Mouse (Mus musculus): ENCODE measurements at regions not wholly inside any gene's neighbourhood (a gene's known extent, or its start where the extent isn't known, plus 50 kb on each side); places are given as distances from the start of the nearest gene placed in this dataset.

DNA sequence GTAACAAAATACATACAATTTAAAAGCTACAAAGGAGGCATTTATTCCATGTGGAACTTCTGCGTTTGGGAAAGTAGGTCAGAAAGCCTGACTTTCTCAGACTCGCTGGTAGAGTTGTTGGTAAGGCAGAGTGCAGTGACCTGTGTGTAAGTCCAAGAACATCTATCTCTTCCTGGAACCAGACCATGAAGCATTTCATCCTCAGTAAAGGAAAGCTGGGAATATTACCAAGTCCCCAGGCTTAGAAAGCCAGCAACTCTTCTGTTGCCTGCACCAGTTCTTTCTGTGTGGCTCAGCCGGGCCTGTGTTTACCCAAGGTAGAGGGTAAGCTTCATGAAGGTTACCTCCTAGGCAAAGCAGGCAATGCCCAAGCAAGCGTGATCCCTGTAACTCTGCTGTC lies 207.0 kb upstream of the Mctp2 start:
- no peak for DNase-seq
- no peaks in the 10 kb centered on the region for H3K27me3 ChIP-seq (ENCODE audit: insufficient read depth, low read length)
- H3K36me3 ChIP-seq (ENCODE audit: insufficient read depth) = no peaks in the 10 kb centered on the region
- H3K4me3 ChIP-seq (ENCODE audit: low read depth, low read length) = no peak overlapping the region
- H3K9ac ChIP-seq = no peak overlapping the region
- no peak for ATAC-seq (ENCODE audit: insufficient read depth)
- no peak overlapping the region for H3K4me2 ChIP-seq
- no peak for TF ChIP-seq CTCF (IDR thresholded peaks at IDR 0.05; ENCODE audit: low read depth)
- no peaks in the 10 kb centered on the region for H3K9me3 ChIP-seq (ENCODE audit: low read depth, low read length)
- H3K4me1 ChIP-seq (ENCODE audit: insufficient read depth) = no peaks in the 10 kb centered on the region
- H3K27ac ChIP-seq (ENCODE audit: low read depth) = no peak overlapping the region
- 78% methylated on average over 4 of the region's 4 CpGs for WGBS

- H3K4me2 ChIP-seq = no peak overlapping the region
- ATAC-seq (ENCODE audit: insufficient read depth) (no peak), DNase-seq (no peak)
- H3K27me3 ChIP-seq (ENCODE audit: insufficient read depth, low read length) = no peaks in the 10 kb centered on the region
- 0 out of 2 replicates have a peak, but pooled peaks cover 8% of the 10 kb centered on the region for H3K4me1 ChIP-seq (ENCODE audit: insufficient read depth)
- no peaks in the 10 kb centered on the region for H3K9me3 ChIP-seq (ENCODE audit: low read depth, low read length)
- H3K9ac ChIP-seq = no peak overlapping the region
- H3K36me3 ChIP-seq (ENCODE audit: insufficient read depth) = no peaks in the 10 kb centered on the region
- TF ChIP-seq CTCF (IDR thresholded peaks at IDR 0.05; ENCODE audit: low read depth) = no peak
- no peak overlapping the region for H3K27ac ChIP-seq (ENCODE audit: low read depth)
- no peak overlapping the region for H3K4me3 ChIP-seq (ENCODE audit: low read depth, low read length)
- WGBS = 72% methylated on average over 2 of the region's 2 CpGs
Observed at GRCm38 (mm10) chr7:72514851-72515250, 208.4 kb upstream of the Mctp2 start.

- Histone ChIP-seq H3K4me1 (ENCODE audit: insufficient read depth) (0 out of 2 replicates have a peak, but pooled peaks cover 8% of the 10 kb centered on the region), H3K4me2 (no peak overlapping the region), H3K27ac (ENCODE audit: low read depth) (peak overlapping the region; percentile 75), H3K36me3 (ENCODE audit: insufficient read depth) (no peaks in the 10 kb centered on the region), H3K9ac (no peak overlapping the region), H3K27me3 (ENCODE audit: insufficient read depth, low read length) (no peaks in the 10 kb centered on the region), H3K9me3 (ENCODE audit: low read depth, low read length) (no peaks in the 10 kb centered on the region), H3K4me3 (ENCODE audit: low read depth, low read length) (no peak overlapping the region)
- no peak for TF ChIP-seq CTCF (IDR thresholded peaks at IDR 0.05; ENCODE audit: low read depth)
- WGBS = 44% methylated on average over 5 of the region's 5 CpGs
- ATAC-seq (ENCODE audit: insufficient read depth) = peak; percentile 82
- peak; percentile 25 for DNase-seq
Observed at GRCm38 (mm10) chr7:72518421-72518972, 212.1 kb upstream of the Mctp2 start.

DNA sequence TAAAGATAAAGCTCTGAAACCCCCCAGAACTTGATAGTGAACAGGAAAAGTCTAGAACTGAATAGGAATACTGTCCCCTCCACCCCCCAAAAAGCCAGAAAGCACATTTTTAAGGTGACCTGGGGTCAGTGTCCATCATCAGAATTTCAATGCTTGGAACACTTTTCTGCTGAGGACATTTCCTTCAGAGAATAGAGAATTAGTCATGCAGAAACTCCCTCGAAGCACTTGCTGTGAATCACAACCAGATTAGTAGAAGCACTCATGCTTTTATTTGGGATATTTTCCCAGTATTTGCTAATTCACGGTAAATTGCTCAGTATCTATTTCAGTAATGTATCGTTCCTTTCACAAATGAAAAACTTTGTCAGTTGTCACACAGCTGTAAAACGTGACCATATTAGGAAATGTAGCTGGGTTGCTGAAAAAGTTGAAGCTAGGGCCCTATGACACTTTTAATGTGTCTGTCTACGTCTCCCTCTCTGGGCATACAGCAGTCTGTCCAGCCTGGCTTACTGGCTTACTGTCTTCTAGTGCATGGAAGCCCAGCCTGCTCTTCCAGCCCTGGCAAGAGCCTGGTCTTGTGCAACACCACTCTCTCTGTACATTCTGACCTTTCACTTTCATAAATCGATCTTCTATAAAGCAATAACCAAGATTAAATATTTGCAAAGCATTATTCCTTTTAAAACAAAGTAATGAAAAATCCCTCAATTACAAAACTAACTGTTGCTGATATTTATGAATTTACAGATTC lies 213.1 kb upstream of the Mctp2 start:
- peak; percentile 19 for DNase-seq
- no peak overlapping the region for H3K9ac ChIP-seq
- ATAC-seq (ENCODE audit: insufficient read depth) = no peak
- peak overlapping the region; percentile 75 for H3K27ac ChIP-seq (ENCODE audit: low read depth)
- no peaks in the 10 kb centered on the region for H3K36me3 ChIP-seq (ENCODE audit: insufficient read depth)
- no peaks in the 10 kb centered on the region for H3K27me3 ChIP-seq (ENCODE audit: insufficient read depth, low read length)
- H3K4me2 ChIP-seq = no peak overlapping the region
- H3K4me1 ChIP-seq (ENCODE audit: insufficient read depth) = 0 out of 2 replicates have a peak, but pooled peaks cover 8% of the 10 kb centered on the region
- WGBS = 38% methylated on average over 6 of the region's 6 CpGs
- H3K9me3 ChIP-seq (ENCODE audit: low read depth, low read length) = no peaks in the 10 kb centered on the region
- no peak for TF ChIP-seq CTCF (IDR thresholded peaks at IDR 0.05; ENCODE audit: low read depth)
- H3K4me3 ChIP-seq (ENCODE audit: low read depth, low read length) = no peak overlapping the region

GRCm38 (mm10) chr7:72528873-72529272 lies 222.5 kb upstream of the Mctp2 start:
- ATAC-seq (ENCODE audit: insufficient read depth) (no peak), DNase-seq (peak; percentile 50)
- H3K36me3 ChIP-seq (ENCODE audit: insufficient read depth) = no peaks in the 10 kb centered on the region
- 74% methylated on average over 3 of the region's 3 CpGs for whole genome bisulfite sequencing
- no peaks in the 10 kb centered on the region for H3K4me1 ChIP-seq (ENCODE audit: insufficient read depth)
- H3K27ac ChIP-seq (ENCODE audit: low read depth) = no peak overlapping the region
- TF ChIP-seq CTCF (IDR thresholded peaks at IDR 0.05; ENCODE audit: low read depth) = peak; percentile 62
- no peaks in the 10 kb centered on the region for H3K9me3 ChIP-seq (ENCODE audit: low read depth, low read length)
- no peaks in the 10 kb centered on the region for H3K27me3 ChIP-seq (ENCODE audit: insufficient read depth, low read length)
- no peak overlapping the region for H3K9ac ChIP-seq
- no peak overlapping the region for H3K4me3 ChIP-seq (ENCODE audit: low read depth, low read length)
- H3K4me2 ChIP-seq = no peak overlapping the region

DNA sequence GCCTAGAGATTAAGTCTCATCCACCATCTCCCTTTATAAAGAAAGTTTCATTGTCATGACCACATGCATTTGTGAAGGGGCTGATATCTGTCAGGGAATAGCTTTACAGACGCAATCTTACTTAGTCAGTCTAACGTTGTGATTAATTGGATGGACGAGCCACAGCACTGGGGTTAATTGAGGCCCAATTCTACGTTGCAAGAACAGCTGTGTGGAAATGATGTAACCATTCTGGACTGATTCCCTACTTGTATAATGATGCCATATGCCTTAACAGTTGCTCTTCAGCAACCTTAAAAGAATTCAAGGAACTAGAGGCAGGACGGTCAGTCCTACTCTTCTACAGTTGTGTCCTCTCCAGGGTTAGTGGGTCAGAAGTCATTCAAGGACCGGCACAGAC lies 231.9 kb upstream of the Mctp2 start:
- no peaks in the 10 kb centered on the region for H3K27me3 ChIP-seq (ENCODE audit: insufficient read depth, low read length)
- H3K27ac ChIP-seq (ENCODE audit: low read depth) = no peak overlapping the region
- no peak overlapping the region for H3K4me3 ChIP-seq (ENCODE audit: low read depth, low read length)
- 55% methylated on average over 6 of the region's 6 CpGs for WGBS
- H3K9me3 ChIP-seq (ENCODE audit: low read depth, low read length) = no peaks in the 10 kb centered on the region
- H3K9ac ChIP-seq = no peak overlapping the region
- H3K4me2 ChIP-seq = no peak overlapping the region
- H3K4me1 ChIP-seq (ENCODE audit: insufficient read depth) = peaks cover 7% of the 10 kb centered on the region; the same call in 1 of the 2 replicates
- no peak for TF ChIP-seq CTCF (IDR thresholded peaks at IDR 0.05; ENCODE audit: low read depth)
- DNase-seq = no peak
- ATAC-seq (ENCODE audit: insufficient read depth) = no peak
- H3K36me3 ChIP-seq (ENCODE audit: insufficient read depth) = no peaks in the 10 kb centered on the region

DNA sequence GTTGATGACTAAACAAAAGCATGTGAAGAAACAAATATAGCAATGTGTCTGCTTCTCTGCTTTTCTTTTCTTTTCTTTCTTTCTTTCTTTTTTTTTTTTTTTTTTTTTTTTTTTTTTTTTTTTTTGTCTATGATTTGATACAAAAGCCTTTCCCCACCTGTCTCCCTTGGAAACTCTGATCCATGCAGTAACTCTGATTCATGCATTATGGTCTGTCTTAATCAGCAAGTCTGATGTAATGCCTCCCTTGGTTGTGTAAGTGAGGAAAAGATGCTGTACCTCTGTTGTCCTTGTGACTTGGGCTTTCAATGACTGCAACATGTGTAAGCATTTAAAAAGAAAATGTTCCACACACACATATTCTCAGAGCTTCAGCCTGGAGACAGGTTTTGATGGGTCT lies 233.5 kb upstream of the Mctp2 start:
- Histone ChIP-seq H3K4me1 (ENCODE audit: insufficient read depth) (peaks cover 15% of the 10 kb centered on the region), H3K36me3 (ENCODE audit: insufficient read depth) (no peaks in the 10 kb centered on the region), H3K4me3 (ENCODE audit: low read depth, low read length) (no peak overlapping the region), H3K9me3 (ENCODE audit: low read depth, low read length) (no peaks in the 10 kb centered on the region), H3K27me3 (ENCODE audit: insufficient read depth, low read length) (no peaks in the 10 kb centered on the region), H3K27ac (ENCODE audit: low read depth) (no peak overlapping the region), H3K9ac (no peak overlapping the region), H3K4me2 (no peak overlapping the region)
- ATAC-seq (ENCODE audit: insufficient read depth) (no peak), DNase-seq (no peak)
- no peak for TF ChIP-seq CTCF (IDR thresholded peaks at IDR 0.05; ENCODE audit: low read depth)

Measured in lung, embryonic 14.5 days (tissue).